Mouse (Mus musculus): ENCODE data around the gene Il22ra1. TPM values are rescaled to one million over a fixed set of nuclear protein-coding genes. Genes with fewer than 3 reads are reported as not detected.
A peak's percentile ranks its signal among the peaks of the same experiment; 100 is the strongest.

The Il22ra1 gene
- polyA plus RNA-seq, 1 experiment from 2014 or later = 0.04 TPM

DNA sequence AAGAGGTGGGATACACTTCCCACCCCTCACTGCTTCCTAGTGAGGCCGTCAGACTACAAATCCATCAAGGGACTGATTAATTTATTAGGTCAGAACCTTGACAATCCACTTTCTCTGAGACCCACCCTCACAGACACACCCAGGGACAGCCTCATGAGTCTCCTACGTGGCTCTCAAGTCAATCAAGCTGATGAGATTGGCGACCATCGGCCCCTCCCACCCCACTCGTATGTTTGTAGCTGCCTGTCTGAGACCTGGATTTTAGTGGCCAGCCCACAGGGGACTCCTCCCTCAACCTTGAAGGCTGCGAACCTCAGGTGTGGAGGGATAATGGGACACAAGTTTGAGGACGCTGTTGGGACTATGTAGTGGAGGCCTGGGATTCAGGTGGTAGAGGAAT, 11.2 kb downstream of the Il22ra1 start:
- 59% methylated on average over 7 of the region's 7 CpGs for WGBS
- no peaks in the 10 kb centered on the region for H3K27me3 ChIP-seq (ENCODE audit: insufficient read depth, low read length)
- ATAC-seq (replicated peaks; ENCODE audit: low FRiP score, low read depth) (no peak), DNase-seq (ENCODE audit: low spot score) (no peak)
- no peaks in the 10 kb centered on the region for H3K9me3 ChIP-seq (replicated peaks; ENCODE audit: low read length)
- H3K4me1 ChIP-seq (replicated peaks; ENCODE audit: insufficient read depth, low read length) = no peaks in the 10 kb centered on the region
- no peaks in the 10 kb centered on the region for H3K36me3 ChIP-seq (ENCODE audit: insufficient read depth, low read length)
- H3K27ac ChIP-seq = no peak overlapping the region
- no peak overlapping the region for H3K4me2 ChIP-seq (ENCODE audit: low read length)
- H3K9ac ChIP-seq (ENCODE audit: low read depth, low read length) = no peak overlapping the region
- no peak for TF ChIP-seq CTCF (IDR thresholded peaks at IDR 0.05; ENCODE audit: low read depth)
- H3K4me3 ChIP-seq (replicated peaks; ENCODE audit: low read depth, low read length) = no peak overlapping the region

DNA sequence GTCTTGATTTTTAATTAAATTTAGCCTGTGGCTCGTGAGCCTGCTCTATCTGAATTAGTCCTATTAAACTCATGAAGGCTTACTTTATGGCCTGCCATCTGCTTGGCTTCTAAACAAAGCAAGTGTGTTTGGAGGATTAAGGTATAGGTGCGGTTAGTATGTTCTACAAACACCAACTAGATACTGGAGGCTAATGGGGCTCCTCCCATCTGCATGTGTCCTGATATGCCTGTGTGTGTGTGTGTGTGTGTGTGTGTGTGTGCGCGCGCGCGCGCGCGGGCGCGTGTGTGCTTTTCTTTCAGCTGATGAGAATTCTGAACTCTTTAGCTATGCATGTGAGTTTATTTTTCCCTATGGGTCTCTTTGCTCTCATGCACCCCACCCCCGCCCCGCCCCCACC, 11.7 kb downstream of the Il22ra1 start:
- no peak for TF ChIP-seq CTCF (IDR thresholded peaks at IDR 0.05; ENCODE audit: low read depth)
- Histone ChIP-seq H3K27me3 (ENCODE audit: insufficient read depth, low read length) (no peaks in the 10 kb centered on the region), H3K27ac (no peak overlapping the region), H3K4me3 (replicated peaks; ENCODE audit: low read depth, low read length) (no peak overlapping the region), H3K4me1 (replicated peaks; ENCODE audit: insufficient read depth, low read length) (no peaks in the 10 kb centered on the region), H3K9me3 (replicated peaks; ENCODE audit: low read length) (no peaks in the 10 kb centered on the region), H3K9ac (ENCODE audit: low read depth, low read length) (no peak overlapping the region), H3K4me2 (ENCODE audit: low read length) (no peak overlapping the region), H3K36me3 (ENCODE audit: insufficient read depth, low read length) (no peaks in the 10 kb centered on the region)
- ATAC-seq (replicated peaks; ENCODE audit: low FRiP score, low read depth) (no peak), DNase-seq (ENCODE audit: low spot score) (no peak)
- 93% methylated on average over 14 of the region's 14 CpGs for WGBS

DNA sequence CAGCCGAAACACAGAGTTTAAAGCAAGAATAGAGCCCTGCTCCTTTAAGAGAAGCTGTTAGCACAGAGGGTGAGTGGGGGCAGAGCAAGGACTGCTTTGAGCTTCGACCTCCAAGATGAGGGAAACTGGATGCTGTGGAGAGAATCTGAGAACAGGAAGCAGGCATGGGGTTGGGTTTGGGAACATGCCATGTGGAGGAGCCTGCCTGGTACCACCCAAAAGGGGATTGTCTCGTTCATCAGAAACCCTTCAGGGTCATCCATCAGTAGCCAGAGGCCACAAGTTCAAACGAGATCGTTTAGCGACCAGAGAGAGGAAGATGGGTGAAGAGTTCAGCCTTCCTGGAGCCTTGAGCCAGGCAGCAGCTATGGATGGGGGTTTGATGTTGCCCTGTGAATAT, 15.5 kb downstream of the Il22ra1 start:
- Histone ChIP-seq H3K9ac (ENCODE audit: low read depth, low read length) (no peak overlapping the region), H3K4me2 (ENCODE audit: low read length) (no peak overlapping the region), H3K4me1 (replicated peaks; ENCODE audit: insufficient read depth, low read length) (no peaks in the 10 kb centered on the region), H3K9me3 (replicated peaks; ENCODE audit: low read length) (no peaks in the 10 kb centered on the region), H3K4me3 (replicated peaks; ENCODE audit: low read depth, low read length) (no peak overlapping the region), H3K36me3 (ENCODE audit: insufficient read depth, low read length) (no peaks in the 10 kb centered on the region), H3K27me3 (ENCODE audit: insufficient read depth, low read length) (no peaks in the 10 kb centered on the region), H3K27ac (no peak overlapping the region)
- DNase-seq (ENCODE audit: low spot score) (peak; percentile 58), ATAC-seq (replicated peaks; ENCODE audit: low FRiP score, low read depth) (0 out of 2 replicates have a peak, but pooled peaks have one; percentile 14)
- 6% methylated on average over 6 of the region's 6 CpGs for WGBS
- no peak for TF ChIP-seq CTCF (IDR thresholded peaks at IDR 0.05; ENCODE audit: low read depth)

DNA sequence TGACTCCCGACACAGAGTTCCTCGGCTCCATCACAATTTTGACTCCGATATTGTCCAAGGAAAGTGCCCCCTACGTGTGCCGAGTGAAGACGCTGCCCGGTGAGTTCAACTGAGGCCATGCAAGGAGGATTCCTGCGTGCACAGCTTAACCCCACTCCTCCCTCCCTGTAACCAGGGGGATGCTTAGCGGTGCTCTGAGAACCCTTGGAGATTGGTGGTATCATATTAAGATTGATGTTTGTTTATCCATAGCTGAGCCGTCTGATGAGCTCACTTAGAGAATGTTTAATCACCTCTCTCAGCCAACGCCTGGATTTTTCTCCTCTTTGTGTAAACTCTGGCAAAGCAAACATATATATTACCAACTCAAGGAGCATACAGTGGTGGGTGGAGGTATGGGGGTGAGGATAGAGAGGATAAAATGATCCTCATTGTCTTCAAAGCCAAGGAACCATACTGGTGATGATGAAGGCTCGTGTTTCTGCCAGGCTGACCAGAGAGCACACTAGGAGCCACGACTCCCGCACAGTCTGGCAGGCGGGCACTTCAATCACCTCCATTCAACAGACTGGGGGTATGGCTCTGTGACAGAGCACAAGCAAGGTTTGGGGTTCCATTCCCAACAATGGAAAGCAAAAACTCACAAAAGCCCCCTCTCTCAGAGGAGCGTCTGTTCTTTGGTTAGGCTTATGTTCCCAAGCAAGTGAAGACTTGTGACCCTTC, 16.9 kb downstream of the Il22ra1 start:
- no peak overlapping the region for H3K4me2 ChIP-seq (ENCODE audit: low read length)
- no peak overlapping the region for H3K27ac ChIP-seq

DNA sequence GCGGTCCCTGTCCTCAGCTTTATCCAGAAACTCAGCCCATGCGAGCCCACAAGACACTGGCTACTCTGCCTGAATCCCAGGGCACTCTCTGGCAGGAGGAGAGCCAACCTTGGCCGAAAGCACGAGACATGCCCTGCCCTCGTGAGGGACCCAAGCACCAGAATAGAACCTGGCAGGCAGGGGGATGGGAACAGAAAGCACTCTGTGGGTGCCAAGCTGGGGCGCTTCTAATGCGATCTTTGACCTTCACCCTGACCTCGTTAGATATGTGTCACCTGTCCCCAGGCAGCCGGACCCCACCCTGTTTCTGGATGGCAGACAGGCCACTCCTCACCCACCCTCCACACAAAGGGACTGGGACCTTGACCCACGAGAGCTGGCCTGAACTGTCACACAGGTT, 17.6 kb downstream of the Il22ra1 start:
- ATAC-seq (replicated peaks; ENCODE audit: low FRiP score, low read depth) (no peak), DNase-seq (ENCODE audit: low spot score) (no peak)
- no peak overlapping the region for H3K27ac ChIP-seq
- no peaks in the 10 kb centered on the region for H3K36me3 ChIP-seq (ENCODE audit: insufficient read depth, low read length)
- no peak overlapping the region for H3K4me3 ChIP-seq (replicated peaks; ENCODE audit: low read depth, low read length)
- TF ChIP-seq CTCF (IDR thresholded peaks at IDR 0.05; ENCODE audit: low read depth) = no peak
- H3K4me2 ChIP-seq (ENCODE audit: low read length) = no peak overlapping the region
- WGBS = 65% methylated on average over 10 of the region's 10 CpGs
- H3K9me3 ChIP-seq (replicated peaks; ENCODE audit: low read length) = no peaks in the 10 kb centered on the region
- H3K9ac ChIP-seq (ENCODE audit: low read depth, low read length) = no peak overlapping the region
- no peaks in the 10 kb centered on the region for H3K4me1 ChIP-seq (replicated peaks; ENCODE audit: insufficient read depth, low read length)
- no peaks in the 10 kb centered on the region for H3K27me3 ChIP-seq (ENCODE audit: insufficient read depth, low read length)

More for the DNA sequence above, 16.9 kb downstream of the Il22ra1 start:
- TF ChIP-seq CTCF (IDR thresholded peaks at IDR 0.05; ENCODE audit: low read depth) = no peak
- no peaks in the 10 kb centered on the region for H3K9me3 ChIP-seq (replicated peaks; ENCODE audit: low read length)
- ATAC-seq (replicated peaks; ENCODE audit: low FRiP score, low read depth) (peak; percentile 17; the same call in 1 of the 2 replicates), DNase-seq (ENCODE audit: low spot score) (peak; percentile 73)
- H3K4me1 ChIP-seq (replicated peaks; ENCODE audit: insufficient read depth, low read length) = no peaks in the 10 kb centered on the region
- WGBS = 30% methylated on average over 16 of the region's 16 CpGs
- H3K36me3 ChIP-seq (ENCODE audit: insufficient read depth, low read length) = no peaks in the 10 kb centered on the region
- no peak overlapping the region for H3K9ac ChIP-seq (ENCODE audit: low read depth, low read length)
- H3K4me3 ChIP-seq (replicated peaks; ENCODE audit: low read depth, low read length) = no peak overlapping the region
- no peaks in the 10 kb centered on the region for H3K27me3 ChIP-seq (ENCODE audit: insufficient read depth, low read length)

DNA sequence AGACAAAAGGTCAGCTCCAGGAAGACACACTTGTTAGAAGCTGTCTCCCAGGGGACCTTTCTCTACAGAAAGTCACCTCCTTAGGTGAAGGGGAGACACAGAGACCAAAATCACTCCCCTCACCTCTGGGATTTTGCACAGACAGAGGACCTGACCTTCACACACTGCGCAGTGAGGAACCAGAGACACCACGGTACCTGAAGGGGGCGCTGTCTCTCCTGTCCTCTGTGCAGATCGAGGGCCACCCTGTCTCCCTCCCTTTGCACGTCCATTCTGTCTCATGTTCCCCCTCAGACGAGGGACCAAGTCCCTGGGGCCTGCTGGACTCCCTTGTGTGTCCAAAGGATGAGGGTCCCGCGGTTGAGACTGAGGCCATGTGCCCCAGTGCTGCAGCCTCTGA, 22.9 kb downstream of the Il22ra1 start:
- Histone ChIP-seq H3K36me3 (ENCODE audit: insufficient read depth, low read length) (no peaks in the 10 kb centered on the region), H3K27me3 (ENCODE audit: insufficient read depth, low read length) (no peaks in the 10 kb centered on the region), H3K4me3 (replicated peaks; ENCODE audit: low read depth, low read length) (no peak overlapping the region), H3K9ac (ENCODE audit: low read depth, low read length) (no peak overlapping the region), H3K9me3 (replicated peaks; ENCODE audit: low read length) (no peaks in the 10 kb centered on the region), H3K4me2 (ENCODE audit: low read length) (no peak overlapping the region), H3K4me1 (replicated peaks; ENCODE audit: insufficient read depth, low read length) (no peaks in the 10 kb centered on the region), H3K27ac (no peak overlapping the region)
- 82% methylated on average over 8 of the region's 8 CpGs for WGBS
- DNase-seq (ENCODE audit: low spot score) = no peak
- ATAC-seq (replicated peaks; ENCODE audit: low FRiP score, low read depth) = no peak
- TF ChIP-seq CTCF (IDR thresholded peaks at IDR 0.05; ENCODE audit: low read depth) = peak; percentile 13; the same call in 1 of the 2 replicates
